Mouse (Mus musculus) lung, adult 2 months (tissue): ENCODE measurements at regions not wholly inside any gene's neighbourhood (a gene's known extent, or its start where the extent isn't known, plus 50 kb on each side); places are given as distances from the start of the nearest gene placed in this dataset.

Source experiments
- DNase-seq: peaks from one replicate; pipeline ENCODE4 v3.0.0; 2022
- H3K4me1 ChIP-seq: fragments of 200-500 bp; 2 replicates; pipeline ENCODE4 v1.6.1; 2011; ENCODE audit warnings: low read length; ENCODE audit not compliant: control insufficient read depth, insufficient read depth
- H3K4me3 ChIP-seq: fragments of 200-500 bp; replicated peaks from 2 replicates; pipeline ENCODE3; 2011; ENCODE audit warnings: low read depth, mild to moderate bottlenecking, control low read depth, low read length; ENCODE audit errors: extremely low read depth
- CTCF ChIP-seq: fragments of 200-500 bp; IDR thresholded peaks from 2 replicates; pipeline ENCODE4 v1.5.1; 2011; ENCODE audit warnings: mild to moderate bottlenecking, low read length, control low read depth; ENCODE audit not compliant: insufficient read depth
- POLR2A ChIP-seq: fragments of 200-500 bp; IDR thresholded peaks from 2 replicates; pipeline ENCODE4 v1.6.1; 2011; ENCODE audit warnings: low read depth, mild to moderate bottlenecking, control low read depth, low read length, borderline replicate concordance; ENCODE audit errors: extremely low read depth
- WGBS: fragments of 180-500 bp; shearing (Covaris S2); methylation state at CpG from one replicate; pipeline ENCODE4 v1.1.7; 2018; 5-methylcytosine and 5-hydroxymethylcytosine counted together

DNA sequence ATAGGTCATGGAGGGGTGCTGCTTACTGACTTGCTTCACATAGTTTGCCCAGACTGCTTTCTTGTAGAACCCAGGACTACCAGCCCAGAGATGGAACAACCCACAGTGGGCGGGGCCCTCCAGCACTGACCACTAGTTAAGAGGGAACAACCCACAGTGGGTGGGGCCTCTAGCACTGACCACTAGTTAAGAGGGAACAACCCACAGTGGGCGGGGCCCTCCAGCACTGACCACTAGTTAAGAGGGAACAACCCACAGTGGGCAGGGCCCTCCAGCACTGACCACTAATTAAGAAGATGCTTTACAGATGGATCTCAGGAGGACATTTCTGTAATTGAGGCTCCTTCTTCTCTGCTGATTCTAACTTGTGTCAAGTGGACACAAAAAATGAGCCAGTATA is 180.0 kb upstream of the Tbc1d2b start:
- 94% methylated on average over 2 of the region's 2 CpGs for WGBS
- Histone ChIP-seq H3K4me3 (no peak overlapping the region), H3K4me1 (no peaks in the 10 kb centered on the region)
- no peak for DNase-seq
- TF ChIP-seq CTCF, result no peak
- TF ChIP-seq POLR2A, result no peak

DNA sequence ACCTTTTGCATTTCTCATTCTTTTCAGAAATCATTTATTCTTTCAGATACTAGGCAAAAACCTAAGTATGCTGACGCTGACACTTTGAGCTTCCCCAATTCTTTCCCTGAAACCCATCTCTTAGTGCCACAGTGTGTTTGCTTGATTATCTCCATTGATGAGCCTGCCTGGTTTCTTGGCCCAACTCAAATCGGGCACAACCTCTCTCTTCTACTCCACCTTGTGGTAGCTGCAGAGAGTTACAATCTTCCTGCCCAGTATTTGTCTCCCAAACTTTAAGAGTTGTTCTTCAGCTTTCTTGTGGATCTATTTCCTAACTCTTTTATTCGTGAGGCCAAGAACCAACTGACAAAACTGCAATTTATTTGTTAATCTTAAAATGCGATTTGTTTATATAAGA is 176.4 kb upstream of the Tbc1d2b start:
- Histone ChIP-seq H3K4me1 (no peaks in the 10 kb centered on the region), H3K4me3 (no peak overlapping the region)
- DNase-seq, result no peak
- 12% methylated on average over 4 of the region's 4 CpGs for WGBS
- TF ChIP-seq CTCF (no peak), POLR2A (no peak)

DNA sequence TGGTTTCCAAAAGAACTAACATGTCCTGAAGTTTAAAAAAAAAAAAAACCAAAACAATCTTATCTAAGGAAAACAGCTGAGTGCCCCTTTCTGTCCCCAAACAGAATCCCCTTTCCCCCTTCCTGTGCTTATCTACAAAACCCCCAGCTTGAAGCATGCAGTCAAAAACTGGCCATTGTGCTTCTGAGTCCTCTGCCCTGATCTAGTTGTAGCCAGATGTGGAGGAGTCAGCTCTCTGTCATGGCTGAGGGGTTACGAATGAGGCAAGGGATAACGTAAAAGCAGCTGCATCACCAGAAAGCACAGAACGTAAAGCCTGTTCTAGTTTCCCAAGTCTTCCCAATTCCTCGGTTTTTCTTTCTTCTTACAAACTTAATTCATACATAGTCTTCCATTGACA is 164.3 kb upstream of the Tbc1d2b start:
- WGBS, result 61% methylated on average over 4 of the region's 4 CpGs
- H3K4me3 ChIP-seq, result no peak overlapping the region
- H3K4me1 ChIP-seq, result no peaks in the 10 kb centered on the region
- no peak for DNase-seq
- TF ChIP-seq POLR2A (no peak), CTCF (no peak)

DNA sequence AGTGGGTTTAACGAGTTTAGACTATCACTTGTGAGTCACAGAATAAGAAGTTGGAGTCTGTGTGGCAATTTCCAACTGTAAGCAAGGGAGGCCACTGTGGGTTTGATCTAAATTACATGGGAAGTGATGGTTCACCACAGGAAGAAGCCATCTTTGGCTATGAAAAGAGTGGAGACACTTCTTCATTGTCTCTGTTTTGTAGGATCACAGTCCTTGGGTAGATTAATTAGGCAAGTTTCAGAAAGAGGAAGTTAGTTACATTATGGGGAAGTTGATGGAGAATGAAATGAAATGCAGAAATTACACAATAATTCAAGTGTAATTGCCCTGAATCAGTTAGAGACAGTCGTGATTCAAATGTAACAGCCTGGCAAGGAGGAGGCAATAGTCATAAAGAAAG is 160.3 kb upstream of the Tbc1d2b start:
- no peak for TF ChIP-seq CTCF
- Histone ChIP-seq H3K4me1 (no peaks in the 10 kb centered on the region), H3K4me3 (no peak overlapping the region)
- DNase-seq, result no peak
- 53% methylated on average over 2 of the region's 2 CpGs for WGBS

DNA sequence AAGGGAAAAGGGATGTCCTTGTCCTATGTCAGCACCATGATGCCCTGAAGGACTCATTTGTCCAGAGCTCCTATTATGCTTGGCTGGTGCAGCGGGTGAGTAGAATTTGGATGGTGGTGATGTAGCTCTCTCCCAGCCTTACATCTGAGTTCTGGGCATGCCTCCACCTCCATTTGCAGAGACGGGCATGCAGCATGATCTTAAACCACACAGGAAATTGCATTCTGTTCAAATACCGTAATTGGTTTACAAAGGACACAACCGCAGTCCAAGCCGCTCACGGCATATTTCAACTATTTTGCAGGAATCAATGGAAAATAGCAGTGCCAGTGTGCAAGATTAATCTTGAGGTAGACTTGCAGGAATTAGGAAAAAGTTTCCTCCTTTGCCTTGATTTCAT is 151.1 kb upstream of the Tbc1d2b start:
- no peak overlapping the region for H3K4me3 ChIP-seq
- WGBS, result 82% methylated on average over 6 of the region's 6 CpGs
- H3K4me1 ChIP-seq, result no peaks in the 10 kb centered on the region
- no peak for TF ChIP-seq POLR2A
- no peak for TF ChIP-seq CTCF
- DNase-seq, result no peak

DNA sequence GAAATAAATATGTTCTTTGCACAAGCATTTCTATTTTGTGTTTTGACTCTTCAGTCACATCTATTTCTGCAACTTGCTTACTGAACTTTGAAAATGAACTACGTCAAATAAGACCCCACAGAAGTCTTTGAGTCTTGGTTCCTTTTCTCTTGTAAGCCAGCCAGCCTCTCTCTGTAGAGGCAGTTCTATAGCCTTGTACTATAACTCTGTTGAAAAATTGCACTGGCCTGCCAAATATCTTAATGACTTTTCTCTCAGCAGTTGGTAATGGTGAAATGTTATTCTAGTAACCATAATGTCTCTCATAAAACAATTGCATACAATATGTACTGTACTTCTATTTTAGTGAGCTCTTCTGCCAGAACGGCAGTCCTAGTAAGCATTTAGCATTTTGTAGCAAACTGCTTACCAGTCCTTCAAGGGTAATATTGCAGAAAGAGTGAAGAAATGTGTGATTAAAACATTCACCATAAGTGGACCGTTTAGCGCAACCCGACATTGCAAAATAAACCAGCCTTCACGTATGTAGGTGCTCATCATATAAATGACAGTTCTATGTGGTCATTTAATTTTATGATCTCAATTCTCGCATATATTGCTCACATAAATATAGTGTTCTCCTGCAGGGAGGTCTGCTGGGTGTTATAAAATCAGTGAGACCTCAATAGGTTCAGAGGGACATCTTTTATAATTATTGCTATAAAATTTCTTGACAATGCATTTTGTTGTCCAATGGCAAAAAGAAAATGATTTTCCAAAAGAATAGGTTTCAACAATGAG is 149.3 kb upstream of the Tbc1d2b start:
- no peak for DNase-seq
- no peak for TF ChIP-seq CTCF
- no peak for TF ChIP-seq POLR2A
- WGBS, result 88% methylated on average over 7 of the region's 7 CpGs
- Histone ChIP-seq H3K4me3 (no peak overlapping the region), H3K4me1 (no peaks in the 10 kb centered on the region)

DNA sequence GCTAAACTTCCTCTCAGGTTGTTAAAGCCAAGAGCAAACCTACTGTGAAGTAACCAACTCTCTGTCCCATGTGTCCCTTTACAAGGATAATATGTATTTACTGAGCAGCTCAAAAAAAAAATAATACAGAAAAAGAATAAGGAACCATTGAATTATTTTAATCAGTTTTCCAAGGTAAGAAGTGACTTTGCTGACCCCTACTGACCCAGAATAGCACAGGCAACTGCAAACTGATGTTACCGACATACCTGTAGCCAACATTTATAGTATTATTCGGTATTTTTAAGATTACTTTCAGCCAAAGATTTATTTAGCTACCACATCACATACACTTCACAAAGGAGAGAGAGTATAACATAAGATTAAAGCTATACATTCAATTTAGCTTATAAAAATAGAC is 138.2 kb upstream of the Tbc1d2b start:
- TF ChIP-seq CTCF, result peak; percentile 31; the same call in 1 of the 2 replicates
- TF ChIP-seq POLR2A, result no peak
- DNase-seq, result no peak
- H3K4me3 ChIP-seq, result no peak overlapping the region
- H3K4me1 ChIP-seq, result no peaks in the 10 kb centered on the region
- 46% methylated on average over 2 of the region's 2 CpGs for WGBS

DNA sequence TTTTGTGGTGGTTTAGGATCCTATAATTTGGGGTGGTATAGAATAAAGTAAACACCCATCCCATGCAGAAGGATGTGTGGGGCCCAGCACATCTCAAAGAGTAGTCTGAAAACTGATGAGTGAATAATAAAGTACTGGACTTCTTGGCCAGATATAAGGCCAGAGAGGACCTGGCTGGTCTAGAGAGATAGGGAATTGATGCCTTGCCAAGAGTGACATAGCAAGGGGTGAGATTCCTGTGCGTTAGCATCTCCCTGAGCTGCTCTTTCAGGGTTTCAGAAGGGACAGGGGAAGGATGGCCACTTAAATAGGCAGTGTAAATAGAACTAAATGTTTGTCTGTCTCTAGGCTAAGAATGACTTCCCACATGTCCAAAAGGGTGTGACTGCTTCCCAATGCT is 137.0 kb upstream of the Tbc1d2b start:
- TF ChIP-seq CTCF (no peak), POLR2A (no peak)
- no peaks in the 10 kb centered on the region for H3K4me1 ChIP-seq
- H3K4me3 ChIP-seq, result no peak overlapping the region
- WGBS, result 67% methylated on average over 1 of the region's 1 CpGs
- DNase-seq, result no peak

DNA sequence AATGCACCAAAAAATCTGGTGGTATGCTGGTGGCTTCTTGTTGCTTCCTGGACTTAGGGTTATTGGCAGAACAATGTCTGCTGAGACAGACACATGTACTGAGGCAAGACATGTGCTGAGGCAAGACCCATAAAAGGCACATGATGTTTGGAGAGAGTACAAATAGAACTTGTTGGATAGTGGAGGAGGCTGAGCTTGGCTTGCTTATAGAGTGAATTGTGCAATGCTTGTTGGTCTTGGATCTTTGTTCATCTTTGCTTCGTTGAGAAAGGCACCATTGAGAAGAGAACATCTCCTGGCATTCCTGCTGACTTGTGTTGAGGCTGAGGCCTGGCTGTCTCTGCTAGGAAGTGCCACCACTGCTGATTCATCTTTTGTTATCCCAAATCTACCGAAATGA is 117.8 kb upstream of the Tbc1d2b start:
- Histone ChIP-seq H3K4me3 (no peak overlapping the region), H3K4me1 (no peaks in the 10 kb centered on the region)
- TF ChIP-seq CTCF (no peak), POLR2A (no peak)
- 48% methylated on average over 2 of the region's 2 CpGs for WGBS
- DNase-seq, result no peak

DNA sequence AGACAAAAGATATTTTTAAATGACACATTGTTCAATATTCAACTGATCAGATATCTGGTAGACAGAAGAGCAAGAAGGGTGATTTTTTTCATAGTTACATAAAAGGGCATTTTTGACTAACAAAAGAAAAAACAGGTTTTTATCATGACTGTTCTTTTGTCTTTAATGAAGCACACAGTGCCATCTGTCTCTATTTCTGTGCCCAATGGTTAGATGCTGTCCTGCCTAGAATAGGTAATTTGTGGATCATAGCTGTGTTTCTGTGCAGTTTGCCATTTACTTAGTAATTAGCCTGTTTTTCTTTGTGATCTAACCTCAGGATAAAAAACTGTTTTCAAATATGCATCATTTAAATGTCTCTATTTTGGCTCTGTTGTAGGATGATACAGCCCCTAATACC is 114.4 kb upstream of the Tbc1d2b start:
- no peaks in the 10 kb centered on the region for H3K4me1 ChIP-seq
- DNase-seq, result no peak
- TF ChIP-seq POLR2A (no peak), CTCF (no peak)
- H3K4me3 ChIP-seq, result no peak overlapping the region

DNA sequence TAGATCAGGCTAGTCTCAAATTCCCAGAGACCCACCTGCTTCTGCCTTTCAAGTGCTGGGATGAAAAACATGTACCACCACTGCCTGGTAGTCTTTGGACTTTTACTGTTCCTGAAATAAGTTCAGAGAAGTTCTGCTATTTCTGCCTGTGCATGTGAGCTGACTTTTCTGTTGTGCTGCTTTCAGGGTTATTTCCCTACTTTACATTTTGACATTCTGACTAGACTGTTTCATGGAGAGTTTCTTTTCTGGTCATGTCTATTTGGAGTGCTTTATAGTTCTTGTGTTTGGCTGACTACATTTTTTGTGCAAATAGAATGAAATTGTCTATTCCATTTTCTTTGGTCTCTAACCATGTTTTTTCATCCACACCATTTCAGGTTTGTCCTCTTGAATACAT is 109.5 kb upstream of the Tbc1d2b start:
- TF ChIP-seq POLR2A (no peak), CTCF (no peak)
- H3K4me1 ChIP-seq, result no peaks in the 10 kb centered on the region
- H3K4me3 ChIP-seq, result no peak overlapping the region
- no peak for DNase-seq
